Mouse (Mus musculus) gastrocnemius, adult 2 months (tissue): ENCODE data around the gene Gm10134. TPM values are rescaled to one million over a fixed set of nuclear protein-coding genes. Genes with fewer than 3 reads are reported as not detected.
"Not testable (repeated sequence)": the region's sequence is repeated elsewhere in the genome, so short reads cannot be mapped to it uniquely, and the experiment has no call there.

Experiments used
- DNase-seq: peaks from one replicate; pipeline ENCODE4 v3.0.0; 2022
- H3K27ac ChIP-seq: fragments of 200-600 bp; 2 replicates; pipeline ENCODE4 v1.8.1; 2022; ENCODE audit warnings: mild to moderate bottlenecking
- H3K4me3 ChIP-seq: fragments of 200-600 bp; 2 replicates; pipeline ENCODE4 v1.8.1; 2022; ENCODE audit warnings: mild to moderate bottlenecking, moderate library complexity
- CTCF ChIP-seq: fragments of 200-600 bp; IDR thresholded peaks from 2 replicates; pipeline ENCODE4 v1.8.1; 2022; ENCODE audit warnings: antibody characterized with exemption, mild to moderate bottlenecking, moderate library complexity
- intact Hi-C: fragments of 180-260 bp; cut with DNase I; formaldehyde crosslinking; loops from one replicate; pipeline ENCODE4 v1.15.1; 2025
- long read RNA-seq, 2 experiments: library from polyadenylated mRNA; stranded (forward); transcript quantifications; one replicate each; pipeline ENCODE4 v2.0.0; 2021
- total RNA-seq, 2 experiments: library from RNA; stranded (reverse); gene quantifications; 2 replicates each; pipeline ENCODE4 v1.2.3; 2021

Gm10134 gene
- under 1 TPM in 1 of 2 experiments, not detected in 1; 0.98 TPM for total RNA-seq
- long read RNA-seq, experiment 1 = 0 reads
- long read RNA-seq, experiment 2 = 0 reads

DNA sequence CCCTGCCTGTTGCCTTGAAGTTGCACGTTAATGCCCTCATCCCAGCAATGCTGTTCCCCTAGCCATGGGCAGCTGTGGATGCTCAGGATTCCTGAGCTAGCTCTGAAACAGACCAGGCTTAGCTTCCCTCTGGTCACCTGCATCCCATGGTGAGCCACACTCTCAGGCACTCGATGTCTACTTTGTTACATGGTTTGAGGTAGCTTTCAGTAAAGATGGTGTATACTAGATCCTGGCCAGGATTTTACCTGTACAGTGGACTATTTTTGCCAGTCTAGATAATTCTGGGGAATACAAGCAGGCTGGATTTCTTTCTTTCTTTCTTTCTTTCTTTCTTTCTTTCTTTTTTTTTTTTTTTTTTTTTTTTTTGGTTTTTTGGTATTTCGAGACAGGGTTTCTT lies at the start of gene Gm10134:
Gene Gm10134 (plus strand): TSS at position 301 of the 400 bp plus-strand sequence.
- intact Hi-C loops = no loop called here
- no peak for DNase-seq
- TF ChIP-seq CTCF = no peak
- Histone ChIP-seq H3K4me3 (no peak within 1 kb of the TSS), H3K27ac (no peak within 1 kb of the TSS)

DNA sequence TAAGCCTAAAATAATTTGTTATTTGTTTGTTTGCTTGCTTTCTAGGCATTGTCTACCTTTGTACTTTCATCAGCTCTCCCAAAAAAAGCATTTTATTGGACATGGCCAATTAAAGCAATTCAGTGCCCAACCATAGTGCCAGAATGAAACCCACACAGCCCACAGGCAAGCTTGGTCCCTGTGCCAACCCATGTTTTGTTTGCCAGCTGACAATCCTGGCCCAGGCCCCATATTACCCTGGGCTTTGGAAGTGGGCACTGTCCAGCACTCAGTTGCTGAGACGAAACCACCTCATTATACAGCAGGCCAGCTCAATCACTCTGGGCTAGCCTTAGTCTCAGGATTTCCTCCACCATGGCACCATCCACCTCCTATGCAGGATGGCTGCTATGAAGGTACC lies 49.3 kb upstream of the Gm10134 start:
- Histone ChIP-seq H3K4me3 (no peak overlapping the region), H3K27ac (no peak overlapping the region)
- TF ChIP-seq CTCF = no peak
- intact Hi-C loops = no loop called here
- DNase-seq = no peak

DNA sequence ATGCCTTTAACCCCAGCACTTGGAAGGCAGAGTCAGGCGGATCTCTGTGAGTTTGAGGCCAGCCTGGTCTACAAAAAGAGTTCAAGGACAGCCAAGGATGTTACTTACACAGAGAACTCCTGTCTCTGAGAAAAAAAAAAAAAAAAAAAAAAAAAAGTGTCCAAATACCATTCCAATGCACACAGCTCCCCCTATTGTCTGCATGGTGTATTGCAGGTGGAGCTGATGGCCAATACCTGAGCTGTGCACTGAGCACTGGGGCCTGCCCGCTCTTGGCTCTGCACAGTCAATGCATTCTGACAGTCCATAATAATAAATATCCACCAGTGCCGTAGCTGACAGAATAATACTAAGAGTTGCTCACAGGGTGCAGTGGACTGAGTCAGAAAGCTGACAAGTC lies 42.0 kb upstream of the Gm10134 start:
- peak; percentile 66 for DNase-seq
- intact Hi-C loops = no loop called here
- H3K4me3 ChIP-seq = no peak overlapping the region
- no peak overlapping the region for H3K27ac ChIP-seq
- peak; percentile 78 for TF ChIP-seq CTCF

DNA sequence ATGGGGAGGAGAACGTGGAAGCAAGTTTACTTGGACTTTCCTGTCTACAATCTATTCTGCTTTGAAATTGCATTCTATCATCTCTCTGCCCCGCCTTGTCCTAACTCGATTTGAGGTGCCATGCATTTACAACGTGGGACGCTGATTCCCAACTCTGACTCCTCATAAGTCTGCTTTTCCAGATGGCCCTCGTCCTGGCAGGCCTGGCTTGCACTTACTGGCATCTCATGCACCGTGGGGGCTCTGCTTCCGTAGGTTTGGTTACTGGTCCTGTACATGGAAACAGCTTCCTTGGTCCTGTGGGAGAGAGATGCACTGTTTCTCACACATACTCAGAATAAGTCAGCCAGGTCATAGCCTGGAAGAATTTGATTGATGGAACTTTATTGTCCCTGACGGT lies 41.0 kb upstream of the Gm10134 start:
- Histone ChIP-seq H3K4me3 (no peak overlapping the region), H3K27ac (no peak overlapping the region)
- intact Hi-C loops = no loop called here
- no peak for TF ChIP-seq CTCF
- DNase-seq = no peak

DNA sequence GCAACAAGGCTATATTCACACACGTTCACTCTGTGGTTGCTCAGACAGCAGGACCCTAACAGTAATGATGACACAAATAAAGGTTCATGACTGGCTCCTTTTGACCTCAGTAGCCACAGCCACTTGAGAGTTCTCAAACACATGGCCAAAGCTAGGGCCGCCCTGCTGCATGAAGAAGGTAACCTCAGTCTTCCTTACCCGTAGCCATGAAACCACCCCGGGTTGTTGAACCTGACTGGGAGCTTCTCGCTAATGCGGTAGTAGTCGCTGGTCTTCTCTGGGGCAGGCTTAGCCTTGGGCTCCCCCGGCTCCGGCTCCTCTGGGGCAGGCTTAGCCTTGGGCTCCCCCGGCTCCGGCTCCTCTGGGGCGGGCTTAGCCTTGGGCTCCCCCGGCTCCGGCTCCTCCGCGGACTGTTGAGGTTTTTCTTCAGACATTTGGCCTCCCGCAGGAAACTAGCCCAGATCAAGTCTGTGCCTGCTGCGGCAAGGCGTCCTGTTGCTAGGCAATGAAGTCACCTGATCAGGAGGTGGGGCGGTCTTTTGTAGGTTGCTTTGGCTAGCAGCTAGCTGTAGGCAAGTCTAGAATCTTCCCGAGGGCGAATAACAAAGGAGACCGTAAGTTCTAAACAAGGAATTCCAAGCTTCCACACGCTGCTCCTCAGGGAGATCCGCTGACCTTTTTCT lies 39.9 kb upstream of the Gm10134 start, which contains the start of gene 1700007K13Rik:
Gene 1700007K13Rik (minus strand): TSS at position 497 of the 683 bp plus-strand sequence.
- Histone ChIP-seq H3K27ac (peak within 1 kb of the TSS; percentile 9; the same call in 1 of the 2 replicates), H3K4me3 (peak within 1 kb of the TSS; percentile 62)
- no peak for TF ChIP-seq CTCF
- peak; percentile 64 for DNase-seq
- intact Hi-C loops = no loop called here

DNA sequence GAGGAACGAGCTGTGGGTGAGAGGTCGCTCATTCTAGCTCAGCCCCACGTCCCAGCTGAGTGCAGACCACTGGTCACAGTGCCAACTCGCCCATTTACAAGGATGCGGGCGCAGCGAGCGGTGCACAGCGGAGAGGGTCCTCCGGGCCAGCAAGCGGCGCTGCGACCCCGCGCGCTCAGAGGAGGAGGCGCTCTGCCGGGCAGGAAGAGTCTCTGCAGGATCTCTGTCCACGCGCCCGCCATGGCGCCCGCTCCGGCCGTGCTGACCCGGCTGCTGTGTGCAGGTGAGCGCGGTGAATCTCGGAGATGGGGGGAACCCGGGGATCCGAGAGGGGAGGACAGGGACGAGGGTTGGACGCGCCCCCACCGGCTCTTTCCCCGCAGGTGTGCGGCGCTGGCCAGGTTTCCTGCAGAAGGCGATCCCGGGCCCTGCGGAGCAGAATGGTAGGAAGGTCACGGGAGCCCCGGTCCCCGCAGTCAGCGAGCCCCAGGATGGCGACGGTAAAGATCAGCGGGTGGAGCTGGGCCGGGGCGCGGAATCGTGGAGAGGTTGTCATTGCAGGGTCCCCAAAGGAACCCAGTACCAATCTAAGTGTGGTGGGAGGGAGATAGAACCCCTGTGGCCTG lies 37.9 kb upstream of the Gm10134 start, which contains the start of gene Mrps2:
Gene Mrps2 (plus strand): TSS at position 207 of the 626 bp plus-strand sequence.
- Histone ChIP-seq H3K4me3 (peak within 1 kb of the TSS; percentile 99), H3K27ac (peak within 1 kb of the TSS; percentile 91)
- intact Hi-C loops = no loop called here
- peak; percentile 91 for DNase-seq
- peak; percentile 96 for TF ChIP-seq CTCF

DNA sequence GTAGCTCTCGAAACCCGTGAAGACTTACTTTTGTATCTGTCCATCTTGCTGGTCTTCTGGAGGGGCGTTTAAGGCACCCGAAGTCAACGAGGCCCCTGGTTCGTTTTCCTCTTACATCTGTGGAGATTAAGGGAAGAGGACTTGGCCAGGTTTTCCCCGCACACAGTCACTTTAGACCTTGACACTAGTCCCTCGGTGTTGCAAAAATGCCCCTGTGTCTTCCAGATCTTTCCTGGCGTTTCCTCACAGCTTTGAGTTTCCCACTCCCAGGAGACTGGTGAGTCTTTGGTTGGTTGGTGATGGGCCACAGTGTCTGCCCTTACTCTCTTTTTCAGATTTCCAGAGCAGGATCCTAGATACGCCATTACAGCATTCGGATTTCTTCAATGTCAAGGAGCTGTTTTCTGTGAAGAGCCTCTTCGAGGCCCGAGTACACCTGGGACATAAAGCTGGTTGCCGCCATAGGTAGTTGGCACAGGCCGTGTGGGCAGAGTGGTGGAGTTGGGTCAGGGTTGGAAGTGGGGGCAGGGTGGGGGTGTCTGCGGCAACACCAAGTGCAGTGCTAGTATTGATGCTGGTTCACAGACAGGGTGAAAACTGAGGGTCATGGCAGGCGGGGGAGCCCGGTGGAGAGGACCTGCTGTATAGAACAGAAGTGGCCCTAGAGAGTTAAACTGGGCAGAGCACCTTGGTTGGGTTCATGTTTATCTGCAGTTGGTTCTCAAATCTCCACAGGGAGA lies 37.2 kb upstream of the Gm10134 start:
- H3K27ac ChIP-seq = peak overlapping the region; percentile 91
- intact Hi-C loops = no loop called here

DNA sequence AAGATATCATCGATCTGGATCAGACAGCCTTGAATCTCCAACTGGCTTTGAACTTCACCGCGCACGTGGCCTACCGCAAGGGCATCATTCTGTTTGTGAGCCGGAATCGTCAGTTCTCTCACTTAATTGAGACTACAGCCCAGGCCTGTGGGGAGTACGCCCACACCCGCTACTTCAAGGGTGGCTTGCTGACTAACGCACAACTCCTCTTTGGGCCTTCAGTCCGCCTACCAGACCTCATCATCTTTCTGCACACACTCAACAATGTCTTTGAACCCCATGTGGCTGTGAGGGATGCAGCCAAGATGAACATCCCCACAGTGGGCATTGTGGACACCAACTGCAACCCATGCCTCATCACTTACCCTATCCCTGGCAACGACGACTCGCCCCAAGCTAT lies 36.4 kb upstream of the Gm10134 start:
- no peak for TF ChIP-seq CTCF
- Histone ChIP-seq H3K4me3 (no peak overlapping the region), H3K27ac (no peak overlapping the region)
- intact Hi-C loops = no loop called here
- no peak for DNase-seq

More for the DNA sequence above, 37.2 kb upstream of the Gm10134 start:
- TF ChIP-seq CTCF = no peak
- DNase-seq = no peak
- peak overlapping the region; percentile 99 for H3K4me3 ChIP-seq

DNA sequence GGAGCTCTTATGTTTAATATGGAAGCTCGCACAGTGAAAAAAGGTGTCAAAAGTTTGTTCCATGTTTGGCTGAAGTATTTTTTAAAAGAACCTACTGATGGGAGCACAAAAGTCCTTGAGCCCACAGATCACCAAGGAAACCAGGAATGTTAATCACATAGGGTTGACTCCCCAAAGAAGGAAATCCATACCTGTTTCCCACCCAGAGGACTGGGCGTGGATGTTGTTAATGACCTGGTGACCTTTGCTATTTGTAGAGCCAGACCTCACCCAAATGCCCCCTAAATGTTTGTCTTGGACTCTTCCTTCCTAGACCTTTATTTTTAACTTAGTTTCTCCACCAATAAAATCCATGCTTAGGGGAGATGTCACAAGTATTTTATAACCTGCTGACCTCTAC lies 35.3 kb upstream of the Gm10134 start:
- H3K4me3 ChIP-seq = no peak overlapping the region
- intact Hi-C loops = no loop called here
- H3K27ac ChIP-seq = no peak overlapping the region
- DNase-seq = no peak
- TF ChIP-seq CTCF = no peak

DNA sequence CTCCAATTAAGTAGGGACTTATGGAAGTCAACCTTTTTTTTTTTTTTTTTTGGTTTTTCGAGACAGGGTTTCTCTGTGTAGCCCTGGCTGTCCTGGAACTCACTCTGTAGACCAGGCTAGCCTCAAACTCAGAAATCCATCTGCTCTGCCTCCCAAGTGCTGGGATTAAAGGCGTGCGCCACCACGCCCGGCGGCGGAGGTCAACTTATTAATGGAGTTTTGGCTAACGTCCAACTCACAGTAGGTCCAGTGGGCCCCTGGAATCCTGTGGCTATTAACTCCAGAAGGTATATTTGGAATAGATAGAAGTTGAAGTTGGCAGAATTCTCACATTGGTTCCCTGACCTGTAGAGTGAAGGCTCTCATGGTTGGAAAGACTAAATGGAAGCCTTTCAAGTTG lies 33.9 kb upstream of the Gm10134 start:
- intact Hi-C loops, DNase-seq, H3K27ac ChIP-seq, H3K4me3 ChIP-seq: not testable (repeated sequence)

DNA sequence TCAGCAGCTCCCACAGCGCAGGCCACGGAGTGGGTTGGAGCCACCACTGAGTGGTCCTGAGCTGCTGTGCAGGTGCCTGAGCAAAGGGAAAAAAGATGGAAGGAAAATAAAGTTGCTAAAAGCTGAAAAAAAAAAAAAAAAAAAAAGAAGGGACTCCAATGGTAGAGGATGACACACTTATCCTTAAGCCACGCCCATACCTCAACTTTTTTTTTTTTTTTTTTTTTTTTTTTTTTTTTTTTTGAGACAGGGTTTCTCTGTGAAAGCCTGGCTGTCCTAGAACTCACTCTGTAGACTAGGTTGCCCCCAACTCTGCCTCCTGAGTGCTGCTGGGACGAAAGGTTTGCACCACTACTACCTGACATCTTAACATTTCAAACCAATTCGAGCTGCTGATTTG lies 27.9 kb upstream of the Gm10134 start:
- DNase-seq, H3K4me3 ChIP-seq, intact Hi-C loops, H3K27ac ChIP-seq: not testable (repeated sequence)

DNA sequence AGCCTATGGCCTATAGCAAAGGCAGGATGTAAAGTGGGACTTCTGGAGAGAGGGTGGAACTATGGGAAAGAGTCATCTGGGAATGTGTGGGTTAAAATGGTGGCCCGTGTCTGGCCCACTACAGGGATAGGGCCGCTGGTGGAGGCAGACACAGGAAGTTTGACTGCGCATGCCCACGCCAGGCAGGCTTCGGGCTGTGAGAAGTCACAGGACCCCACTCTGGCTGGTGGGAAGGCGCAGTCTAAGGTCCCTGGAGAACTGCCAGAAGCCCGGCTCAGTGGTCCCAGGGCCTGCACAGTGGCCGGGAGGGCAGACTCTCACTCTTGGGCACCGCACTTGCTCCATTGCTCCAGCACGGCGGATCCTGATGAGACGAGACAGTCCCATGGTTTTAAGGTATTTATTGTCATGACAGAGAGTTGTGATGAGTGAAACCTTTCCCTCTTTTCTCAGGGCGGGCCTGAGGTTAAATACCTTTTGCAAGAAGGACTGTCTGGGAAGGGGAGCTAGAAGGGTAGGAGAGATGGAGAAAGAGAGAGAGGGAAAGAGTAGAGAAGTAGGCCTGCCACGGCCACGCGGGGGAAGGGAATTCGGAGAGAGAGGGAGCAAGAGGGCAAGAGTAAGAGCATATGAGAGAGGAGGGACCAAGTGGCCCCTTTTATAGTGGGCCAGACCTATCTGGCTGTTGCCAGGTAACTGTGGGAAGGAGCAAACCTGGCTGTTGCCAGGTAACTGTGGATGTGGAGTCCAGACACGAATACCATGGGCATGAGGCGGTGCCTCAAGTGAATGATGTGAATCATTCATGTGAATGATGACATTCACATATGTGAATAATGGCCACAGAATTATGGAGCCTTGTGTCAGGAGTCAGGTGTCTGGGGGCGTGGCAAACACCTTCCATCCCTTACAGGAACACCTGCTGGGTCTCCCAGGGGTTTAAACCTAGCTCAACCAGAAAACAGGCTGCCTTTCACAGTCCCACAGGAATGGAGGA lies 26.4 kb upstream of the Gm10134 start:
- TF ChIP-seq CTCF = no peak
- intact Hi-C loops = no loop called here
- Histone ChIP-seq H3K4me3 (peak overlapping the region; percentile 54), H3K27ac (no peak overlapping the region)
- DNase-seq = no peak
